8 mouse cellular contexts compared by ENCODE assay signal in genomic region chr3:95687524-95688421, GRCm38 (mm10). TPM values are rescaled to one million over a fixed set of nuclear protein-coding genes. Genes with fewer than 3 reads are reported as not detected.
DNase-seq lines count a peak whose midpoint lies in the region; ATAC-seq and TF ChIP-seq lines count a peak whose summit lies in the region.

Gene Adamtsl4, minus strand, starts transcription at chr3:95687917.

- H3K4me1 ChIP-seq in thymus, adult 2 months (replicated peaks; ENCODE audit: control insufficient read depth, insufficient read depth, low read length), result peaks cover 11% of the 10 kb centered on the region
- peaks cover 22% of the 10 kb centered on the region for H3K4me1 ChIP-seq in hindbrain, embryonic 13.5 days (replicated peaks)
- H3K4me1 ChIP-seq in midbrain, embryonic 15.5 days, result peaks cover 15% of the 10 kb centered on the region
- H3K4me1 ChIP-seq in testis, adult 2 months (ENCODE audit: control insufficient read depth, insufficient read depth, low read length), result peaks cover 15% of the 10 kb centered on the region

- WGBS in thymus, adult 2 months, result 18% methylated on average over 50 of the region's 50 CpGs
- WGBS in hindbrain, embryonic 13.5 days, result 6% methylated on average over 45 of the region's 50 CpGs
- 5% methylated on average over 50 of the region's 50 CpGs for WGBS in midbrain, embryonic 15.5 days

- H3K27ac ChIP-seq in thymus, adult 2 months (ENCODE audit: control insufficient read depth, insufficient read depth, low read length), result no peak within 1 kb of the TSS
- H3K27ac ChIP-seq in hindbrain, embryonic 13.5 days, result 0 out of 2 replicates have a peak within 1 kb of the TSS, but pooled peaks have one; percentile 40
- H3K27ac ChIP-seq in midbrain, embryonic 15.5 days, result no peak within 1 kb of the TSS
- H3K27ac ChIP-seq in testis, adult 2 months (ENCODE audit: control insufficient read depth, insufficient read depth, low read depth, low read length), result peak within 1 kb of the TSS; percentile 32; the same call in 1 of the 2 replicates

- H3K4me2 ChIP-seq in hindbrain, embryonic 13.5 days, result peak within 1 kb of the TSS; percentile 73
- H3K4me2 ChIP-seq in midbrain, embryonic 15.5 days, result peak within 1 kb of the TSS; percentile 87

- DNase-seq in thymus, adult 2 months, result no peak
- no peak for DNase-seq in thymus, postnatal 10 days (ENCODE audit: low spot score in 2 of 2)
- DNase-seq in cerebellum, adult 9-11 months, result peak; percentile 64
- peak; percentile 81 for DNase-seq in gastrocnemius, adult 18-20 months (ENCODE audit: low spot score)
- DNase-seq in liver, result peak; percentile 64

- H3K9ac ChIP-seq in hindbrain, embryonic 13.5 days, result peak within 1 kb of the TSS; percentile 67
- peak within 1 kb of the TSS; percentile 45 for H3K9ac ChIP-seq in midbrain, embryonic 15.5 days

- no peaks in the 10 kb centered on the region for H3K9me3 ChIP-seq in hindbrain, embryonic 13.5 days
- no peaks in the 10 kb centered on the region for H3K9me3 ChIP-seq in midbrain, embryonic 15.5 days

- ATAC-seq in hindbrain, embryonic 13.5 days (ENCODE audit: low FRiP score), result peak; percentile 57
- ATAC-seq in midbrain, embryonic 15.5 days (replicated peaks), result peak; percentile 55; the same call in 1 of the 2 replicates

- no peak for TF ChIP-seq CTCF in thymus, adult 2 months (IDR thresholded peaks at IDR 0.05; ENCODE audit: borderline replicate concordance, control insufficient read depth, extremely low read depth, insufficient read depth, low read length, poor library complexity)
- no peak for TF ChIP-seq CTCF in testis, adult 2 months (IDR thresholded peaks at IDR 0.05; ENCODE audit: control insufficient read depth, insufficient read depth, insufficient replicate concordance, low read depth, low read length)

- no peaks in the 10 kb centered on the region for H3K36me3 ChIP-seq in thymus, adult 2 months (ENCODE audit: control insufficient read depth, insufficient read depth, low read length)
- no peaks in the 10 kb centered on the region for H3K36me3 ChIP-seq in hindbrain, embryonic 13.5 days
- H3K36me3 ChIP-seq in midbrain, embryonic 15.5 days (replicated peaks), result no peaks in the 10 kb centered on the region
- no peaks in the 10 kb centered on the region for H3K36me3 ChIP-seq in testis, adult 2 months (ENCODE audit: control insufficient read depth, insufficient read depth, low read length)

- no peaks in the 10 kb centered on the region for H3K27me3 ChIP-seq in thymus, adult 2 months (ENCODE audit: control insufficient read depth, insufficient read depth, low read length)
- H3K27me3 ChIP-seq in hindbrain, embryonic 13.5 days, result peaks cover 11% of the 10 kb centered on the region; the same call in 1 of the 2 replicates
- no peaks in the 10 kb centered on the region for H3K27me3 ChIP-seq in midbrain, embryonic 15.5 days (replicated peaks)
- no peaks in the 10 kb centered on the region; the same call in 1 of the 2 replicates for H3K27me3 ChIP-seq in testis, adult 2 months (ENCODE audit: control insufficient read depth, insufficient read depth, low read length)

- TF ChIP-seq POLR2A in thymus, adult 2 months (IDR thresholded peaks at IDR 0.05; ENCODE audit: control insufficient read depth, extremely low read depth, insufficient read depth, low read length, poor library complexity), result no peak
- TF ChIP-seq POLR2A in testis, adult 2 months (IDR thresholded peaks at IDR 0.05; ENCODE audit: control insufficient read depth, low read depth, low read length), result 0 out of 2 replicates have a peak, but pooled peaks have one; percentile 13

- H3K4me3 ChIP-seq in thymus, adult 2 months (ENCODE audit: control insufficient read depth, insufficient read depth, low read length), result peak within 1 kb of the TSS; percentile 18
- peak within 1 kb of the TSS; percentile 41 for H3K4me3 ChIP-seq in hindbrain, embryonic 13.5 days
- peak within 1 kb of the TSS; percentile 42 for H3K4me3 ChIP-seq in midbrain, embryonic 15.5 days
- peak within 1 kb of the TSS; percentile 70 for H3K4me3 ChIP-seq in testis, adult 2 months (ENCODE audit: control insufficient read depth, low read depth, low read length)

RNA-seq across cellular contexts. Expression of gene Adamtsl4, which starts in this region (rescaled TPM):
- 3.1 and 4.1 TPM in 2 replicates for polyA plus RNA-seq in thymus, adult 2 months (2012; rRNA removed)
- 10 to 100 TPM; 25.9 to 30.8 TPM for total RNA-seq in gastrocnemius, adult 18-20 months (2021)
- polyA plus RNA-seq in hindbrain, embryonic 13.5 days (2015; fragmentation: Nextera tagmentation; extraction: Ambion mirVana), result 0.98 and 1.0 TPM in 2 replicates
- 1.0 TPM in 2 replicates for polyA plus RNA-seq in midbrain, embryonic 15.5 days (2015; fragmentation: Nextera tagmentation; extraction: Ambion mirVana)
- 0.74 and 2.3 TPM in 2 replicates for polyA plus RNA-seq in testis, adult 2 months (2012; rRNA removed)

Comparison
In these comparisons a context has a peak if more than half of its experiments do, and no peak if none do; other contexts are left out.
1. DNase-seq: peak in cerebellum, adult 9-11 months (single experiment), gastrocnemius, adult 18-20 months (single experiment) and liver (single experiment); none in thymus, adult 2 months (single experiment) and thymus, postnatal 10 days (0 of 2).
2. H3K27ac ChIP-seq: peak in hindbrain, embryonic 13.5 days (single experiment) and testis, adult 2 months (single experiment); none in thymus, adult 2 months (single experiment) and midbrain, embryonic 15.5 days (single experiment).
3. H3K4me3 ChIP-seq: peak in every context shown above with its lines; median percentile 70 in testis, adult 2 months; 42 in midbrain, embryonic 15.5 days; 41 in hindbrain, embryonic 13.5 days; 18 in thymus, adult 2 months.